Mouse (Mus musculus): Measurements from ENCODE around the gene Tnfsf11. TPM values are rescaled to one million over a fixed set of nuclear protein-coding genes. Genes with fewer than 3 reads are reported as not detected.
A peak's percentile ranks its signal among the peaks of the same experiment; 100 is the strongest.

Tnfsf11 gene
- polyA plus RNA-seq (2015; fragmentation: Nextera tagmentation; extraction: Ambion mirVana) = 0.26 and 0.30 TPM in 2 replicates

DNA sequence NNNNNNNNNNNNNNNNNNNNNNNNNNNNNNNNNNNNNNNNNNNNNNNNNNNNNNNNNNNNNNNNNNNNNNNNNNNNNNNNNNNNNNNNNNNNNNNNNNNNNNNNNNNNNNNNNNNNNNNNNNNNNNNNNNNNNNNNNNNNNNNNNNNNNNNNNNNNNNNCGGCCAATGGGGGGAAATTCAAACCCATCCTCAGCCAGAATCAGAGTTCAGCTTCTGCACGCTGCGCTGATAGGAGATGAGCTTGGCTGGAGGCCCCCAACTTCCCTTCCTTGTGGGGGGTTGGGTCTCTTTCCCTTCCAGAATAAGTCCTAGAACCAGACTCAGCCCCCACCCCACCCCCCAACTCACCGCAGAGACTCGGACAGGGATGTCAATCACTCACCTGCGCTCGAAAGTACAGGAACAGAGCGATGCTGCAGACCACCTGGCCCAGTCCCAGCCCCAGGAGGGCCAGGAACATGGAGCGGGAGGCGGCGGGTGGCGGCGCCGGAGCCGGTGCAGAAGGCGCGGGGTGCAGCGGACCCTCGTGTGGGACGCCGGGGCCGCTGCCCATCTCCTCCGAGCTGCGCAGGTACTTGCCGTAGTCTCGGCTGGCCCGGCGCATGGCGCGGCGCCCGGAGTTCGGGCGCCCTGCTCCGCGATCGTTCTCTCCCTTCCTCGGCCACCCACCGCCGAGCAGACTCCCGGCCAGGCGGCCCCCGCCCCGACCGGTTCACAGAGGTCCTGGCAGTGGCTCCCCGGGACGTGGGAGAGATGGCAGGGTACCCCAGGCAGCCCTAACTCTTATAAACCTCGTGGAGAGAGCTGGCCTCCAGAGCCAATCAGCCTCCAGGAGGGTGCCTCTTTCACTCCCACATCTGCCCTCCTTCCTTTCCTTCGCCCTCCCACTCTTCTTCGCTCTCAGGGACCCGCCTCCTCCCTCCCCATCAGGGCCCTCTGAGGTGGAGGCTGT, at the start of gene Tnfsf11:
TSS of gene Tnfsf11 (minus strand) at position 758 of the 952 bp plus-strand sequence.
- Histone ChIP-seq H3K27me3 (replicated peaks) (peaks cover 19% of the 10 kb centered on the region), H3K4me1 (replicated peaks) (peaks cover 5% of the 10 kb centered on the region; the same call in 1 of the 2 replicates), H3K4me3 (replicated peaks) (peak within 1 kb of the TSS; percentile 45), H3K27ac (no peak within 1 kb of the TSS), H3K9ac (peak within 1 kb of the TSS; percentile 30; the same call in 1 of the 2 replicates), H3K9me3 (no peaks in the 10 kb centered on the region), H3K36me3 (no peaks in the 10 kb centered on the region), H3K4me2 (replicated peaks) (peak within 1 kb of the TSS; percentile 92)
- WGBS = 2% methylated on average over 50 of the region's 51 CpGs
- ATAC-seq = peak; percentile 51

DNA sequence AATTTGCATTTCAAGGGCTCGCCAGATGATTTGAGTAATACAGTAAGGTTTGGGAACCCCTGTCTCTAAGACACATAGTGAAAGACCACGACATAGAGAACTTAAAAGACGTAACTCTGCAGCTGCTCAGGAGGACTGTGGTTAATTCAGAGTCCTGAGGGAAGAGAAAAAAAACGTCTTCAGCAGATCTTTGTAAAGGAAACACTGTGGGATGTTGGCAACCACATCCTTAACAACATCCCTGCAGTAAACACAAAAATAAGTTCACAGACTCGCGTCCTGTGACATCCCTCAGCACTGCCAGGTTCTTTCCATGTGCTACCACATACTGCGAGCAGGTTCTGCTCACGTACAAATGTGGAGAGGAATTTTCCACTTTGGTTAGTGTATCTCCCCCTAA, 48.9 kb upstream of the Tnfsf11 start:
- no peaks in the 10 kb centered on the region for H3K9me3 ChIP-seq
- no peaks in the 10 kb centered on the region for H3K27me3 ChIP-seq (replicated peaks)
- H3K4me3 ChIP-seq (replicated peaks) = no peak overlapping the region
- no peak overlapping the region for H3K4me2 ChIP-seq (replicated peaks)
- no peaks in the 10 kb centered on the region for H3K36me3 ChIP-seq
- no peak overlapping the region for H3K27ac ChIP-seq
- WGBS = 71% methylated on average over 8 of the region's 8 CpGs
- ATAC-seq = no peak
- no peaks in the 10 kb centered on the region for H3K4me1 ChIP-seq (replicated peaks)
- no peak overlapping the region for H3K9ac ChIP-seq

DNA sequence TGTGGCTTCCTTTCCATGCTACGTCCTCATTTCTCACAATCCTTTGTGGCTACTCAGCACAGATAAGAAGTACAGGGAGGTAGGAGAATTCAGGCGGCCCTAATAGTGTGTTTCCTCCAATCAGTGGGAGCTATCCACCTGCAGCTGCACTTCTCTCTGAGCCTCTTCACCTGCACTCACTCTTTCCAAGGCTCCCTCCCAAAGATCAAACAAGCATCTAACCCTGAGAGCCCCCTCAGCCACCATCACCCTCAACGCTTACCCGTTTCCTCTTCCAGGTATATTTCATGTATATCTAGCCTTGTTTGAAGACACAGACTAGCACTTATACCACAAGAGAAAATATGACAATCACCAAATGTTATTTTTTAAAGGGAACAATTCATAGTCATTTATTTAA, 47.5 kb upstream of the Tnfsf11 start:
- ATAC-seq = no peak
- 64% methylated on average over 4 of the region's 4 CpGs for WGBS
- H3K9ac ChIP-seq = no peak overlapping the region
- no peak overlapping the region for H3K4me3 ChIP-seq (replicated peaks)
- no peak overlapping the region for H3K4me2 ChIP-seq (replicated peaks)
- H3K4me1 ChIP-seq (replicated peaks) = no peaks in the 10 kb centered on the region
- no peaks in the 10 kb centered on the region for H3K9me3 ChIP-seq
- no peaks in the 10 kb centered on the region for H3K36me3 ChIP-seq
- no peaks in the 10 kb centered on the region for H3K27me3 ChIP-seq (replicated peaks)
- no peak overlapping the region for H3K27ac ChIP-seq

DNA sequence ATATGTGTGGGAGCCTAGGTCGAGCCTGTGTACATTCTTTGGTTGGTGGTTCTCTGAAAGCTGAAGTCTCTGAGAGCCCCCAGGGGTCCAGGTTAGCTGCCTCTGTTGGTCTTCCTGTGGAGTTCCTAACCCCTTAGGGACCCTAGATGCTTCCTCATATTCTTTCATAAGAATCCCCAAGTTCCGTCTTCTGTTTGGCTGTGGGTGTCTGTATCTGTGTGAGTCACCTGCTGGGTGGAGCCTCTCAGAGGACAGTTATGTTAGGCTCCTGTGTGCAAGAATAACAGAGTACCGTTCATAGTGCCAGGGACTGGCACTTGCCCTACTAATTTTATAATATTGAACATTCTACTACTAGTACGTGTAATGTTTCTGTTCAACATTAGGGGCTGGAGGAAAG, 45.0 kb upstream of the Tnfsf11 start:
- Histone ChIP-seq H3K9me3 (no peaks in the 10 kb centered on the region), H3K4me1 (replicated peaks) (no peaks in the 10 kb centered on the region), H3K27ac (no peak overlapping the region), H3K9ac (no peak overlapping the region), H3K4me2 (replicated peaks) (no peak overlapping the region), H3K4me3 (replicated peaks) (no peak overlapping the region), H3K27me3 (replicated peaks) (no peaks in the 10 kb centered on the region), H3K36me3 (no peaks in the 10 kb centered on the region)
- WGBS = 76% methylated on average over 4 of the region's 4 CpGs
- ATAC-seq = no peak

DNA sequence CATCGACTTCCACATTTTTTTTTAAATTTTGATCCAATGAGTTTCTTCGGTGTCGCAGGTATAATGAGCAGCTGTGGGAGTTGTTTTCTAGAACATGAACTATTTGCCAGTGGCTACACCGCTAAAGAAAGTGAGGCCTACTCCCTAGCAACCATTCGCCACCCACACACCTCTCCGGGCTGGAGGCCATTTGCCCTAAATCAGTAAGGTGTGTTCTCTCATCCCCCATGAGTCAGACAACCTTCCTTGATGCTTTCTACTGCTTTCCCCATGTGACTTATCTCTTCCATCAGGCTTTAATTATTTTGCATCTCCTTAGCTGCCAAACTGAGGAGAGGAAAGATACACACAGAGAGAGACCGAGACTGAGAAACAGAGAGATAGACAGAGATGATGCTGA, 43.7 kb upstream of the Tnfsf11 start:
- Histone ChIP-seq H3K4me3 (replicated peaks) (no peak overlapping the region), H3K36me3 (no peaks in the 10 kb centered on the region), H3K9me3 (no peaks in the 10 kb centered on the region), H3K27ac (no peak overlapping the region), H3K4me2 (replicated peaks) (no peak overlapping the region), H3K4me1 (replicated peaks) (no peaks in the 10 kb centered on the region), H3K27me3 (replicated peaks) (no peaks in the 10 kb centered on the region), H3K9ac (no peak overlapping the region)
- 90% methylated on average over 7 of the region's 7 CpGs for WGBS
- no peak for ATAC-seq

DNA sequence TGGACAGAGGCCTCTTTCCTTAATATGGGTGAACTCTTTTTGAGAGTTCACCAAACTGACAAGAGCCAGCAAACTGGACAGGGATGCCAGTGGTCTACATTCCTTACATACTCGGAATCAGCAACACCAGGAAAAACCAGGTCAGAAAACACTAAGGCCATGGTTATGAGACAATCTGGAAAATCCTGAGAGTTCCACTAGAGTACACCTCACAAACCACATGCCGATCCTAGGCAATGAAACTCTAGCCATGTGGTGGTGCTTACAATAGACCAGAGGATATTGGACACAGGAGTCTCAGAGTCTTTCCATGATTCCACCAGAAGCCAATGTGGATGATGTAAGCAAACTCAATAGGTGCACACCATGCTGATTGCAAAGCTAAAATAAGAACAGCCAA, 39.9 kb upstream of the Tnfsf11 start:
- 82% methylated on average over 2 of the region's 2 CpGs for WGBS
- Histone ChIP-seq H3K27ac (no peak overlapping the region), H3K4me3 (replicated peaks) (no peak overlapping the region)

DNA sequence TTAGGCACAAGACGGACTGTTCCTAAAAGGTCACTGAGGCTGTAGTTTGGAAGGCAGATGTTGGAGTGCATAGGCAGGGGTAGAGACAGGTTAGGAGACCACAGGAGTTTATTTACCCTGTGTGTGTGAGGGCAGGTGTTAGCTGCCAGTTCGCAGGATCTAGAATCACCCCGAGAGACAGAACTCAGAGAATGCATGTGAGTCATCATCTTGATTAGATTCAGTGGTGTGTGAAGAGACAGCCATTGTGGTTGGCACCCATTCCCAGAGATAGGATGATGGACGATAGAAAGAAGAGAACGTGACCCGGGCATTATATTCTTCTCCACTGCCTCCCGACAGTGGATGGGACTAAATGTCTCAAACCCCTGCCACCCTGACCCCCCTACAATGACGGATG, 35.2 kb upstream of the Tnfsf11 start:
- 57% methylated on average over 8 of the region's 8 CpGs for WGBS
- Histone ChIP-seq H3K4me1 (replicated peaks) (no peaks in the 10 kb centered on the region), H3K36me3 (no peaks in the 10 kb centered on the region), H3K4me2 (replicated peaks) (no peak overlapping the region), H3K9me3 (no peaks in the 10 kb centered on the region), H3K27me3 (replicated peaks) (no peaks in the 10 kb centered on the region), H3K9ac (no peak overlapping the region), H3K4me3 (replicated peaks) (no peak overlapping the region), H3K27ac (no peak overlapping the region)
- no peak for ATAC-seq

More for the DNA sequence above, 39.9 kb upstream of the Tnfsf11 start:
- H3K27me3 ChIP-seq (replicated peaks) = no peaks in the 10 kb centered on the region
- no peak overlapping the region for H3K4me2 ChIP-seq (replicated peaks)
- H3K9ac ChIP-seq = no peak overlapping the region
- no peaks in the 10 kb centered on the region for H3K4me1 ChIP-seq (replicated peaks)
- ATAC-seq = no peak
- H3K36me3 ChIP-seq = no peaks in the 10 kb centered on the region
- H3K9me3 ChIP-seq = no peaks in the 10 kb centered on the region

DNA sequence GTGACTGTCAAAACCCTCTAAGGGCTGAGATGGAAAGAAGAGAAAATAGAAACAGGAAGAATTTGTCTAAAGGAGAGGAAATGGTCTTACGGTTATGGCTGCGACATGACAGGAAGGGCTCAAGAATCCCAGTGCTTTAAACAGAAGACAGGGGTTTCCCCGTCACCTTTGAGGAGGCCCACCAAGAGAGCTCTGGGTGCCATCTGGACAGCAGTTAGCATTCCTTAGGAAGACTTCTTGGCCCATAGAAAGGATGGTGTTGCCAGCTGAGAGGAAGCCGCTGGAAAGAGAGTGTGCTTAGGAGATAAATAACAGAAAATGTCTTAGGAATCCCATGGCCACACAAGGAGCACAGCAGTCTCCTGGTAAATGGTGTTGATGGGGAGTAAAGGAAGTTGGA, 34.3 kb upstream of the Tnfsf11 start:
- no peak for ATAC-seq
- no peak overlapping the region for H3K9ac ChIP-seq
- no peaks in the 10 kb centered on the region for H3K36me3 ChIP-seq
- no peaks in the 10 kb centered on the region for H3K27me3 ChIP-seq (replicated peaks)
- no peak overlapping the region for H3K4me3 ChIP-seq (replicated peaks)
- 54% methylated on average over 4 of the region's 4 CpGs for WGBS
- no peaks in the 10 kb centered on the region for H3K4me1 ChIP-seq (replicated peaks)
- no peak overlapping the region for H3K4me2 ChIP-seq (replicated peaks)
- no peaks in the 10 kb centered on the region for H3K9me3 ChIP-seq
- H3K27ac ChIP-seq = no peak overlapping the region

DNA sequence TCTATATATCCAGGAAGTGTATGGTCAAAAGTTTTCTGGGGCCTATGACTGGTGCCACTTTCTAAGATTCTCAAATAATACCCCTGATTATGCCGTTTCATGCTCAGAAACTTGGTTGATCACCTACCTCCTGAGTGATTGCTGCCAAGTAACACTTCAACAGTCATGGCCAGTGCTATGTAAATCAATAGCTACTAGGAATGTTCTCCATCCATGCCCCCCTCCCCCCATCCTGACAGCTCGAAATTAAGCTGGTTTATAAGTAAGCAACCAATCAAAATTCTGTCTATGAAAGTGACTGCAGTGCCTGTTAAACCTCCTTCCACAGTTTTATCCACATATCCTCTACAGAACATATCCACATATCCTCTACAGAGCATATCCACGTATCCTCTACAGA, 25.5 kb upstream of the Tnfsf11 start:
- Histone ChIP-seq H3K9me3 (no peaks in the 10 kb centered on the region), H3K4me1 (replicated peaks) (no peaks in the 10 kb centered on the region), H3K9ac (no peak overlapping the region), H3K27ac (no peak overlapping the region), H3K27me3 (replicated peaks) (no peaks in the 10 kb centered on the region), H3K4me2 (replicated peaks) (no peak overlapping the region), H3K36me3 (no peaks in the 10 kb centered on the region), H3K4me3 (replicated peaks) (no peak overlapping the region)
- no peak for ATAC-seq
- WGBS = 78% methylated on average over 3 of the region's 3 CpGs

DNA sequence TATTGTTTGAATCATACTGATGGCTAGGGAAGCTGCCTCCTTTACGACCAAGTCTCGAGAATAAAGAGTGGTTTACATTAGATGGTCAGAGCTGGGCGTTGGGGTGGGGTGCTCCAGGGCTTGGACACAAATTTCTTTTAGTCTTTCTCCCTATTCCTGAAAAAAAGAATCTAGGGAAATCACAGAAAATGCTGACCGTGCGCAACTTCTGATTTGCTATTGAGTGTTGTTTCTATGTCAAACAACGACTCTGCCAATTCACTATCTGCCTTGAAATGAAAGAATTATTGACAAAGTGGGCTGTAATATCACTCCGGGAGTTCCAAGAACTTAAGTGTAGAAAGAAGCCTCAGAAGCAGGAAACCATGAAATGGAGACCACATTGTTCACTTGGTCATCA, 23.5 kb upstream of the Tnfsf11 start:
- WGBS = 69% methylated on average over 7 of the region's 7 CpGs
- H3K4me2 ChIP-seq (replicated peaks) = no peak overlapping the region
- ATAC-seq = no peak

DNA sequence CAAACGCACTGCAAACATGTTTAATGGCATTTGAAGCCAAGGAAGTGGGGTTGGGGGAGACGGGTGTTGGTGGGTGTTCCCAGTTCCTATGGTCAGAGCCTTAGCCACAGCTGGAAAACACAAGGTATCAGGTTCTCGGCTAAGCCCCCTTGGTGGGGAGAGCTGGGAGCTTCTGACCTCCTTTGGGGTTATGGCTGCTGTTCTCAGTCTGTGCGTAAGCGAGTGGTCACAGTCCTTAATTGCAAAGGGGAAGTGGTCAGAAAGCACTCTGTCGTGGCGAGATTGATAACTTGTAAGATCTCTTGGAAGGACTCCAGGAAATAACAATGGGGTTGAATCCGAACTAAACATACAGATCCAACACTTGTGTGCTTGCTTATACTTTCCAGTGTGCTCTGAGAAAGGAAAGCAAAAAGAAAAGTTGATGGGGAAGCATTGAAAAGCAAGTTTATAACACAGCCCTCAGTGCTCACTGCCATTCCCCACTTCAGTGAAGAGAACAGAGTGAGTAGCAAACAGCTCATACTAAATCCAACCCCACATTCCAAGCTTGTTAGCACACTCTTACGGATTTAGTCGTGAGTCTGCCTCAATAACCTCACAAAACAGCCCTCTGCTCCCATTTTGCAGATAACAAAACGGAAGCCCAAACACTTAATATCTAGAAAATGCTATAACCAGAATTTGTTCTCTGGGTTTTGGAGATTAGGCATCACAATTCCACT, 22.9 kb upstream of the Tnfsf11 start:
- H3K9me3 ChIP-seq = no peaks in the 10 kb centered on the region
- no peaks in the 10 kb centered on the region for H3K36me3 ChIP-seq
- H3K27ac ChIP-seq = no peak overlapping the region
- no peak overlapping the region for H3K4me2 ChIP-seq (replicated peaks)
- ATAC-seq = no peak
- WGBS = 29% methylated on average over 11 of the region's 11 CpGs
- no peaks in the 10 kb centered on the region for H3K27me3 ChIP-seq (replicated peaks)
- H3K9ac ChIP-seq = no peak overlapping the region
- H3K4me1 ChIP-seq (replicated peaks) = no peaks in the 10 kb centered on the region
- no peak overlapping the region for H3K4me3 ChIP-seq (replicated peaks)

More for the DNA sequence above, 23.5 kb upstream of the Tnfsf11 start:
- H3K27ac ChIP-seq = no peak overlapping the region
- no peaks in the 10 kb centered on the region for H3K4me1 ChIP-seq (replicated peaks)
- H3K4me3 ChIP-seq (replicated peaks) = no peak overlapping the region
- no peaks in the 10 kb centered on the region for H3K36me3 ChIP-seq
- no peak overlapping the region for H3K9ac ChIP-seq
- H3K9me3 ChIP-seq = no peaks in the 10 kb centered on the region
- H3K27me3 ChIP-seq (replicated peaks) = no peaks in the 10 kb centered on the region

DNA sequence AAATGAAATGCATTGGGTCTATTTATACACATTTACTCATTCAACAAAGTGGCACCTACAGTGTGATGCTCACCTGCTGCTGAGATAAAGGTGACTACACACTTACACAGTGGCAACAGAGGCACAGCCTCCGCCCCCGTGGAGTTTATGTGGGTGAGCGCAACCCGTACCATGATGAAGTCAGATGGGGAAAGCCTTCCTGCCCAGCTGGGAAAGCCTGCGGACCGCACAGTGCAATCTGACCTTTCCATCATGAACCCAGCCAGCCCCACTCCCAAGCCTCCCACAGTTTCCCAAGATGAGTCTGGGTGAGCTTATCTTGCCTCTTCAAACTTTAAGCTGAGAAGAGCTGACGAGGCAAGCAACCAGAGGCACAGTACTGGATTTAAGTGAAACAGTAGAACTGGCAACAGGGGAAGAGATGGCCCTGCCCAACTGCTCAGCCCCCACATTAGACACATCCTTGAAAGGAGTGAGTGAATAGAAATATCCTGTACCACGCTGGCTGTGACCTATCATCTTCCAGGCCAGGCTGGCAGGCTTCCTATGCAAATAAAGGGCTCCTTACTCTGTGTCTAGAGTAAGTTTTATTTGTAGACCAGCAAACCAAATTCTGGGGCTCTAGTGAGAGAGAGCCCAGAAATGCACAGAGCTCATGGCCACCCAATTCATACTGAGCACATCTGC, 22.1 kb upstream of the Tnfsf11 start:
- no peak overlapping the region for H3K9ac ChIP-seq
- H3K27ac ChIP-seq = no peak overlapping the region
- H3K4me2 ChIP-seq (replicated peaks) = no peak overlapping the region
- no peaks in the 10 kb centered on the region for H3K27me3 ChIP-seq (replicated peaks)
- no peaks in the 10 kb centered on the region for H3K4me1 ChIP-seq (replicated peaks)
- H3K9me3 ChIP-seq = no peaks in the 10 kb centered on the region
- no peak overlapping the region for H3K4me3 ChIP-seq (replicated peaks)
- ATAC-seq = no peak
- no peaks in the 10 kb centered on the region for H3K36me3 ChIP-seq
- WGBS = 71% methylated on average over 8 of the region's 8 CpGs
